Mouse (Mus musculus) limb, embryonic 10.5 days (tissue): Measurements from ENCODE around the gene Col12a1. TPM values are rescaled to one million over a fixed set of nuclear protein-coding genes. Genes with fewer than 3 reads are reported as not detected.

ENCODE experiments used
- DNase-seq: peaks from one replicate; pipeline ENCODE4 v3.0.0-alpha.2; 2017; ENCODE audit warnings: low spot score
- H3K27ac ChIP-seq: fragments of 300-500 bp; sonication (generic); 2 replicates; pipeline ENCODE4 v1.5.1; 2016; ENCODE audit warnings: mild to moderate bottlenecking
- H3K27me3 ChIP-seq: fragments of 300-500 bp; sonication (generic); 2 replicates; pipeline ENCODE4 v1.6.1; 2016; ENCODE audit warnings: low read depth, mild to moderate bottlenecking; ENCODE audit not compliant: poor library complexity, severe bottlenecking
- H3K36me3 ChIP-seq: fragments of 300-500 bp; sonication (generic); 2 replicates; pipeline ENCODE4 v1.6.1; 2016; ENCODE audit warnings: mild to moderate bottlenecking, moderate library complexity
- H3K4me1 ChIP-seq: fragments of 300-500 bp; sonication (generic); 2 replicates; pipeline ENCODE4 v1.6.1; 2016
- H3K4me3 ChIP-seq: fragments of 300-500 bp; sonication (generic); 2 replicates; pipeline ENCODE4 v1.5.1; 2016; ENCODE audit warnings: mild to moderate bottlenecking, moderate library complexity
- H3K9me3 ChIP-seq: fragments of 300-500 bp; sonication (generic); replicated peaks from 2 replicates; pipeline ENCODE4 v1.6.1; 2016; ENCODE audit warnings: mild to moderate bottlenecking
- WGBS: fragments of 180-500 bp; shearing (Covaris S2); methylation state at CpG from one replicate; pipeline ENCODE4 v1.1.7; 2016; 5-methylcytosine and 5-hydroxymethylcytosine counted together
- polyA plus RNA-seq: library from polyadenylated mRNA; unstranded; fragments of >200 nt; fragmentation: Nextera tagmentation; extraction: Ambion mirVana; gene quantifications from 2 replicates; pipeline ENCODE4 v1.2.1, GENCODE M21; 2016

Gene Col12a1
- polyA plus RNA-seq, 1 experiment from 2014 or later = 12.4 TPM

DNA sequence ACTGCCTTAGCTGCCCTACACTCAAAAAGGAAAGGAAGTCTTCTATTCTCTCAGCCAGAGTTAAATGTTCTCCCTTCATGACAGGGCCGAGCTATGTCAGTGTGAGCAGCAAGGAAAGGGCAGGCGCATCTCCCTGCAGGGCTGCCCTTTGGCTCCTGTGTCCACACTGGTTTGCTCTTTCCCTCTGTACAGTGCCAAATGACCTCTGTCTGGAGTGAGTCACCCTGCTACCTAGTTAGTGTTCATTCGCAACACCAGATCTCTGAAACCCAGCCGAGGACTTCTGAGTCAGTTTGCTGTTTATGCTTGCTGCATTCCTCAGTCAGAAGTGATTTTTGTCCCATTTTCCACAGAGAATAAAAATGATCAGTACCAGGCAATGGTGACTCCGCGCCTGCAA, 108.3 kb downstream of the Col12a1 start:
- Histone ChIP-seq H3K9me3 (no peaks in the 10 kb centered on the region), H3K27ac (no peak overlapping the region), H3K4me1 (no peaks in the 10 kb centered on the region), H3K36me3 (no peaks in the 10 kb centered on the region), H3K4me3 (no peak overlapping the region), H3K27me3 (no peaks in the 10 kb centered on the region)
- DNase-seq = no peak
- WGBS = 81% methylated on average over 6 of the region's 6 CpGs

DNA sequence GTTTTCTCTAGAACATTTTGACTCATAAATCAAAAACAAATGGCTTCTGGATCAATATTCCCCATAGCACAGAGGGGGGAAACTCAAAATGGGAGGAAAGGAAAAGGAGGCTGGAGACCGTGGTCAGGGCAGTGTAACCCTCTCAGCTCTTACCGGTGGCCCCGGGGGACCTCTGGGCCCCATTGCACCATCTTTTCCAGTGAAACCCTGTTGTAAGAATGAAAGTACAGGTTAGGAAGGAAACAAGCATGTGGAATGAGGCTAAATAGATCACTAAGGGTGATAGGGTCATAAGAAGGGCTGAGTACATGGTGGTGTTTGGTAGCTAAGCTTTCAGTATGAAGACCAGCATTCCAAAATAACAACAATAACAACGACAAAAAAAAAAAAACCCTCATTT, 109.0 kb downstream of the Col12a1 start:
- no peaks in the 10 kb centered on the region for H3K27me3 ChIP-seq
- WGBS = 87% methylated on average over 4 of the region's 4 CpGs
- H3K4me3 ChIP-seq = no peak overlapping the region
- H3K4me1 ChIP-seq = no peaks in the 10 kb centered on the region
- H3K9me3 ChIP-seq = no peaks in the 10 kb centered on the region
- no peak for DNase-seq
- no peak overlapping the region for H3K27ac ChIP-seq
- no peaks in the 10 kb centered on the region for H3K36me3 ChIP-seq

DNA sequence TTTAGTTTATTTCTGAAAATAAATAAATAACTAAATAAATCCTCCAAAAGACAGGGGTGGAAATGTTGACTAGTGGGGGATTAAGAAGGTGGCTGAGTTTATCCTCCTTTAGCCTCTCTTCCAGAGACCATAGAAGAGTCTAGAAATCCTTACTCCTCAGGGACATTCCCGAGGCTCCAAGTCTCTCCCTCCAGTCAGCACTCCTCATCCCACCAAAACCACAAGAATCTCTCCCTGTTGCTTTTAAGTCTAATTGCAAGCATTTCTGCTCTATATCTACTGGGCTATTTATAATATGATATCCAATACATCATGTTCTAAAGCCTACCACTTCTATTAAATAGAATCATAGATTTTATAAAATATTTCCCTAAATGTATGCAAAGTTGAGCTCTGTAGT, 109.8 kb downstream of the Col12a1 start:
- WGBS = 77% methylated on average over 1 of the region's 1 CpGs
- Histone ChIP-seq H3K27me3 (no peaks in the 10 kb centered on the region), H3K4me1 (peaks cover 3% of the 10 kb centered on the region; the same call in 1 of the 2 replicates), H3K36me3 (no peaks in the 10 kb centered on the region), H3K27ac (no peak overlapping the region), H3K4me3 (no peak overlapping the region), H3K9me3 (no peaks in the 10 kb centered on the region)
- no peak for DNase-seq

DNA sequence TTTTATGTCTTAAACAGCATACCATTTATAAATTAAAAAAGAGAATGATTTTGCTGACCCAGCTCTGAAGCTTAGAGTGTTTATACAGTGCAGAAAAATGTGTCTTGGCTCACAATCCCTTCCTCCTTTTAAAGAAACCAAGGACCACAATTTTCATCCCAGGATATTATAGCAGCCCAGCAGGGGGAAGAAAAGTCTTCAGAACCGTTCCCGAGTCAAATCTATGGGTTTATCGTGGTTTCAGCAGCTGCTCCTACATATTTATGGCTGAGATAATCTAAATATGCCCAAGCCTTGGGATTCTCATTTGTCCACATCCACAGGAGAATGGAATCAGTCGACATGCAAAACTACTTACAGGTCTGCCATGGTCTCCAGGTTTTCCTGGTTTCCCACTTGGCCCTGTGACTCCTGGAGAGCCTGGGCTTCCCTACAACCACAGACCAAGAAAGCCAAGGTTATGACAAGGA, 110.5 kb downstream of the Col12a1 start:
- no peak for DNase-seq
- Histone ChIP-seq H3K27me3 (no peaks in the 10 kb centered on the region), H3K36me3 (no peaks in the 10 kb centered on the region), H3K9me3 (no peaks in the 10 kb centered on the region), H3K4me3 (no peak overlapping the region), H3K4me1 (peaks cover 3% of the 10 kb centered on the region; the same call in 1 of the 2 replicates), H3K27ac (no peak overlapping the region)
- 86% methylated on average over 4 of the region's 4 CpGs for WGBS

DNA sequence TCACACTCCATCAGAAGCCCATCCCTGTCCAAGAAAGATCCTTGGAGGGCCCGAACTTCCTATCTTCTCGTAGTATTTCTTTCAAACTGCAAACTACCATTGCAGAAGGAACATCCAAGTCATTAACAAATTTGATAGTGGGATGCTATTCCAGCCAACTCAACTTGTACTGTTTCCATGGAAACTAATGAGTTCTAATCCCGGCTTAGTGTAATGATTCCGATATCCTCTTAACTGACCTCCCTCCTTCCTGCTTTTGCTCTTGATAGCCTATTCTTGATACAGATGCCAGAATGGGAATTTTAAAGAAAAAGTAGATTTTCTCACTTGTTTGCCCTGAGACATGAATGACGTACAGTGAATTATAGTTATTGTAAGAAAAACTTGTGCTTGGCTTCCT, 112.5 kb downstream of the Col12a1 start:
- no peaks in the 10 kb centered on the region for H3K36me3 ChIP-seq
- WGBS = 86% methylated on average over 5 of the region's 5 CpGs
- peaks cover 3% of the 10 kb centered on the region; the same call in 1 of the 2 replicates for H3K4me1 ChIP-seq
- H3K27me3 ChIP-seq = no peaks in the 10 kb centered on the region
- H3K9me3 ChIP-seq = no peaks in the 10 kb centered on the region
- H3K27ac ChIP-seq = no peak overlapping the region
- no peak overlapping the region for H3K4me3 ChIP-seq
- no peak for DNase-seq

DNA sequence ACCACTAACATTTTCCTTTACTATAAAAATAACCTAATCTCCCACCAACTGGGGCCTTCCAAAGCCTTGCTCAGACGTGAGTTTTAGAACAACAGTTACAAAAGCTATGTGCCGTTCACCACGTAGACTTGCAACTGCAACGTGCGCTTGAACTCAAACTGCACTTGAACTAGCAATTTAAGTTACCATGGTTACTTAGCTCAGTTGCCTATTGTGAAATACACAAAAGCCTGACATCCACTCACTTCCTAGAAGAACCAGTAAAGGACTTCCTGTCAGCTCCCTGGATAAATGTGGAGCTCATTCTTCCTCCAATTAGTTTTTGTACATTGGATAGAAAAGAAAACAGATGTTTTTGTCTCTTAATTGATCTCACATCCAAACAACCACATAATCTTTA, 112.9 kb downstream of the Col12a1 start:
- Histone ChIP-seq H3K27me3 (no peaks in the 10 kb centered on the region), H3K4me3 (no peak overlapping the region), H3K36me3 (no peaks in the 10 kb centered on the region), H3K27ac (no peak overlapping the region), H3K9me3 (no peaks in the 10 kb centered on the region), H3K4me1 (peaks cover 3% of the 10 kb centered on the region; the same call in 1 of the 2 replicates)
- no peak for DNase-seq
- 74% methylated on average over 5 of the region's 5 CpGs for WGBS

DNA sequence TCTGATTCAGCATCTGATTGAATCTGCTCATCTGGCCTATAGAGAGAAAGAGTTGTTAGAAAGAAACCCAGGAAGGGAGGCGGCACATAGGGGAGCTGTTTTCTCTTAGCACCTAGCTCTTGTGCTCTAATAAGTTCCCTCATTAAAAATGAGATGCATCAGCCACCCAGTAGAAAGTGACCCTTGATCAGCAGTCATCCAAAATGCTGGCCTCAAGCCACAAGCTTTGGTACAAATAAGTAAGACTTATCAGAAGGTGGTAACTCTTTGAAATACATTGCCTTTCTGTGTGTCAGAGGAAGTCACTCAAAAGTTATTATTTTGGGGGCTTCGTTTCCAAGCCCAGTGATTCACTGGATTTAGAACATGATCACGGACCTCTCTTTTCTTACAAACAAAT, 114.1 kb downstream of the Col12a1 start:
- no peak for DNase-seq
- no peaks in the 10 kb centered on the region for H3K36me3 ChIP-seq
- H3K27me3 ChIP-seq = no peaks in the 10 kb centered on the region
- WGBS = 84% methylated on average over 3 of the region's 3 CpGs
- no peak overlapping the region for H3K27ac ChIP-seq
- no peaks in the 10 kb centered on the region for H3K9me3 ChIP-seq
- H3K4me3 ChIP-seq = no peak overlapping the region
- peaks cover 3% of the 10 kb centered on the region; the same call in 1 of the 2 replicates for H3K4me1 ChIP-seq

DNA sequence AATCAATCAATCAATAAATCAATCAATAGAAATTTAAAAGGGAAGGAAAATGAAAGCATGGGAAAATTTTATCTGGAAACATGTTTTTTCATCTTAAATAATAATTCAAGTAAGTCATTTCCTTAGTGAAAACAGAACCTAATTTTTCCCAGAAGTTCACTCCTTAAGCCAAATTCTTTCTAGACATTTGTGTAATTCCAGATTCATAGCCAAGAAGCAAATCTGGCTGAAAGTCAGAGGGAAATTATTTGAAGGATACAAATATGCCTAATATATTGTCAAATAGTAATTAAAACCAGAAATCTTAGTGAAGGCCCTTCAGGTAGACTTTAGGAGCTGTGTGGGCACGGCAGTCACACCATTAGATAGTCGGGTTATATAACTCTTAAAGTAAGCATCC, 115.2 kb downstream of the Col12a1 start:
- no peaks in the 10 kb centered on the region for H3K36me3 ChIP-seq

DNA sequence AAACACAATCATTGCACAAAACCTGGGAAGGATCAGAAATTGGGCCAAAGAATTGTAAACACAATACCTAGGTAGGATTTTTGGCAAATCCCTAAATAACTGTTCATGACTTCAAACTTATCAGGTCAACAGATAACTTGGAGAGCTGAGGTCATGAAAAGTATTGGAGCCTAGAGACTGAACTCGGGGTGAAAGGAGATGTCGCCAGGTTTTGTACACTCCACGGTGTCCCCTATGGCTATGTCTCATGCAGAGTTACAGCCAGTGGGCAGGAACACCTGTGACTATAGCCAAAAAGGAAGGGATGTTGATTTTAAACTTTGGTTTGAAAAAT, 118.4 kb downstream of the Col12a1 start:
- Histone ChIP-seq H3K9me3 (no peaks in the 10 kb centered on the region), H3K27me3 (no peaks in the 10 kb centered on the region), H3K4me1 (peaks cover 3% of the 10 kb centered on the region; the same call in 1 of the 2 replicates), H3K27ac (no peak overlapping the region), H3K36me3 (no peaks in the 10 kb centered on the region), H3K4me3 (no peak overlapping the region)
- 95% methylated on average over 3 of the region's 3 CpGs for WGBS
- DNase-seq = no peak

More for the DNA sequence above, 115.2 kb downstream of the Col12a1 start:
- H3K4me1 ChIP-seq = peaks cover 3% of the 10 kb centered on the region; the same call in 1 of the 2 replicates
- no peak overlapping the region for H3K4me3 ChIP-seq
- H3K27ac ChIP-seq = no peak overlapping the region
- 94% methylated on average over 2 of the region's 2 CpGs for WGBS
- H3K9me3 ChIP-seq = no peaks in the 10 kb centered on the region
- H3K27me3 ChIP-seq = no peaks in the 10 kb centered on the region
- no peak for DNase-seq

DNA sequence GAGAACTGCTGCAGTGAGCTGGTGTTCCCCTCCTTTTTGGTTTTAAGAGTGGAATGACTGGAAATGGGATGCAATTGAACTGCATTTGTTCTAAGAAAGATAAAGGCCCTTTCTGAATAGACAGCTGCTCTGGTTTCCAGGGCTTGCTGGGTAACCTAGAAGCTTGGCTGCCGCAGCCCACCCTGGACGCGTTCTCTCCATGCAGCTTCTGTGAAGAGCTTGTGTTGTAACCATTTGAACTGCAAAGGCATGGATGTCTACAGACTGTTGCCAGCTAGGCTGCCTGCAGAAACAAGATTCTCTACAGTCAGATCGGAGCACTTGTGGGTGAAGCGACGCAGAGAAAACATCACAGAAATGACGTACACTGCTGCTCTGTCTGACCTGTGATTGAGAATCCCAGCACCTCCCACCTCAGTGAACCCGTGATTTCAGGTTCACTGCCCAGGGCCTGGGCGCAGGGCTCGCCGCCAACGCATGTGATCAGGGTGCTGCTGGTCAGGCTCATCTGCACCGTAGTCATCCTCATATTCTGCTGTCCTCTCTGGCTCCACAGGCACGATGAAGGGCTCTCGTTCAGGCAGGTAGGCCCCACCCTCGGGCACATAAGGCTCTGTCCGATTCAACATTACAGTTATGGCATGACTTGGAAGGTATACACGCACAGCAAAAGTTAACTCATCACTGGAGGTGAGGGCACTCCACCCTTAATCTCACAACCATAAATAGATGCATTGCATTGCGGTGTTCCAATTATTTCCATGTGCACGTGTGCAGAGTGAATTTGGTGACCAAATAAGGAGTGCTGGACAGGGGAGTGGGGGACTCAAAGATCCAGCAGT, 119.0 kb downstream of the Col12a1 start:
- Histone ChIP-seq H3K27me3 (no peaks in the 10 kb centered on the region), H3K4me3 (no peak overlapping the region), H3K36me3 (no peaks in the 10 kb centered on the region), H3K27ac (no peak overlapping the region), H3K4me1 (peaks cover 3% of the 10 kb centered on the region; the same call in 1 of the 2 replicates), H3K9me3 (no peaks in the 10 kb centered on the region)
- no peak for DNase-seq
- 94% methylated on average over 20 of the region's 20 CpGs for WGBS

DNA sequence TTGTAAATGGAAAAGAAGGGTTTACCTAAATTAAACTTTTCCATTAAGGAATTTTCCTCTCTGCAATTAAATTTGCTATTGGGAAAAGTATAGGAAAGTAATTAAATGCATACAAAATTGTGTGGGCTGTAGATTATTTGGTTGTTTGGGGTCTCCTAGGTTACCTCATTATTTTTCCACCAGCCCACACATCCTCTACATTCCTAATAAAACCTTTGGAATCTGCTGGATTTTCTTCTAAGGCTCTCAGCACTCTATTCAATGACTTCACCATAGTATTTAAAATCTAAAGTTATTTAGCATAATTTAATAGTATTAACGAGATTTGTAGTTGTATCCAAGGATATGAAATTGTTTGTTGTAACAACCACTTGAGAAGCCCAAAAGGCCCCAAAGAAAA, 120.1 kb downstream of the Col12a1 start:
- 77% methylated on average over 1 of the region's 1 CpGs for WGBS
- Histone ChIP-seq H3K27me3 (no peaks in the 10 kb centered on the region), H3K27ac (no peak overlapping the region), H3K36me3 (no peaks in the 10 kb centered on the region), H3K9me3 (no peaks in the 10 kb centered on the region), H3K4me3 (no peak overlapping the region), H3K4me1 (no peaks in the 10 kb centered on the region)
- no peak for DNase-seq

DNA sequence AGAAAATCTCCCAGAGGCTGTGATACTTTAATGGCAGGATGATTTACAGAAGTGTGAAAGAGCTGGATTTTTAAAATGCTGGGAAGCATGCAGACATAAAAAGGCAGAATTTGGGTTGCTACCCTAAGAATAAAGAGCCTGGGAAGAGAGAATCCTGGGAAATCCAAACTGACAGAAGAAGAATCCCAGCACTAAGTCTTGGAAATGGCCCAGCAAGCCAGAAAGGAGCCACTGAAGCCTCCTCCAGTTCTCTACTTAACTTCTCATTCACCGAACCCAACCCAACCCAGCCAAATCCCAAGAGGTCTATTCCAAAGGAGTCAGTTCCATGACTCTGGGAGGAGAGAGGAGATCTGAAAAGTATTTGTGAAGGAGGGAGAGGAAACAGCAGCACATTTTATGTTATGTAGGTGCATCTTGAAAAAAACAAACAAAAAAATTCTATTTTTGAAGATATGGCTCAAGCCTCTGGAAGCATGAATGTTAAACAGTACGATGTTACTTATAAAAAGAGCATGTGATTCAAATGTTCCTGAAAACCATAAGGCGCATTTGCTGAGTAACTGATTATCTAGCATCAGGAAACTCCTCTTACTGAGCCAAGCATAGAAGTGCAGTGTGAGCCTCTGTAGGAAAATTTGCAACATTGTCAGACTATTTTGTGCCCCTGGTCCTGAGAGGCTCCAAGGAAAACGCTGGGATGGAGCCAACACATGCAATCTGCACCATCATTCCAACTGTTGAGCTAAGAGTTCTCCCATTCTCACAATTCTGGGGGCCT, 132.0 kb downstream of the Col12a1 start:
- Histone ChIP-seq H3K36me3 (no peaks in the 10 kb centered on the region), H3K9me3 (no peaks in the 10 kb centered on the region), H3K27me3 (no peaks in the 10 kb centered on the region), H3K4me3 (no peak overlapping the region), H3K27ac (no peak overlapping the region), H3K4me1 (no peaks in the 10 kb centered on the region)
- no peak for DNase-seq
- 88% methylated on average over 4 of the region's 4 CpGs for WGBS

DNA sequence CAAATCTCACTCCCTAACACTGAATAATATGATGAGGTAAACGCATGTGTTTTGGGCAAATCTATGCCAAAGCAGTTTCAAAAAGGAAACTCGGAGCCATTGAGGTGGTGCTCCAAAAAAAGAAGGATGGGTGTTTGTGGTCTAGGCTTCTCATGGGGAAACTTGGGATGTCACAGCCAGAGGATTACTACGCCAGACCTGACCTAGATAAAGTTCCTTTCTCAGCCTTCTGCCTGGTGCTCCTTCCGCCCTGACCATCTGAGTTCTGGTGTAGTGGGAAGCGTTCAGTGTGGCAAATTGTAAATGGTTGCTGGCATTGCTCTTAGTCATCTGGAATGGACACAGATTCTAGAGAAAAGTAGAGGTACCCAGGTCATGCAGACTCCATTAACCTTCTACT, 151.8 kb downstream of the Col12a1 start:
- Histone ChIP-seq H3K9me3 (no peaks in the 10 kb centered on the region), H3K27ac (no peak overlapping the region), H3K4me3 (no peak overlapping the region), H3K36me3 (no peaks in the 10 kb centered on the region), H3K27me3 (no peaks in the 10 kb centered on the region), H3K4me1 (peaks cover 13% of the 10 kb centered on the region)
- DNase-seq = no peak
- WGBS = 87% methylated on average over 5 of the region's 5 CpGs
